Mouse (Mus musculus) lung, adult 2 months (tissue): ENCODE data around the gene Ppara. TPM values are rescaled to one million over a fixed set of nuclear protein-coding genes. Genes with fewer than 3 reads are reported as not detected.

Source experiments
- DNase-seq: peaks from one replicate; pipeline ENCODE4 v3.0.0; 2022
- H3K4me1 ChIP-seq: fragments of 200-500 bp; 2 replicates; pipeline ENCODE4 v1.6.1; 2011; ENCODE audit warnings: low read length; ENCODE audit not compliant: control insufficient read depth, insufficient read depth
- H3K4me3 ChIP-seq: fragments of 200-500 bp; replicated peaks from 2 replicates; pipeline ENCODE3; 2011; ENCODE audit warnings: low read depth, mild to moderate bottlenecking, control low read depth, low read length; ENCODE audit errors: extremely low read depth
- CTCF ChIP-seq: fragments of 200-500 bp; IDR thresholded peaks from 2 replicates; pipeline ENCODE4 v1.5.1; 2011; ENCODE audit warnings: mild to moderate bottlenecking, low read length, control low read depth; ENCODE audit not compliant: insufficient read depth
- POLR2A ChIP-seq: fragments of 200-500 bp; IDR thresholded peaks from 2 replicates; pipeline ENCODE4 v1.6.1; 2011; ENCODE audit warnings: low read depth, mild to moderate bottlenecking, control low read depth, low read length, borderline replicate concordance; ENCODE audit errors: extremely low read depth
- WGBS: fragments of 180-500 bp; shearing (Covaris S2); methylation state at CpG from one replicate; pipeline ENCODE4 v1.1.7; 2018; 5-methylcytosine and 5-hydroxymethylcytosine counted together
- polyA plus RNA-seq: library from polyadenylated mRNA; depleted of rRNA; stranded (reverse); fragments of >200 nt; gene quantifications from 2 replicates; pipeline ENCODE4 v1.2.3, GENCODE M21; 2012

Ppara gene
- polyA plus RNA-seq, 1 experiment: 2.3 TPM

DNA sequence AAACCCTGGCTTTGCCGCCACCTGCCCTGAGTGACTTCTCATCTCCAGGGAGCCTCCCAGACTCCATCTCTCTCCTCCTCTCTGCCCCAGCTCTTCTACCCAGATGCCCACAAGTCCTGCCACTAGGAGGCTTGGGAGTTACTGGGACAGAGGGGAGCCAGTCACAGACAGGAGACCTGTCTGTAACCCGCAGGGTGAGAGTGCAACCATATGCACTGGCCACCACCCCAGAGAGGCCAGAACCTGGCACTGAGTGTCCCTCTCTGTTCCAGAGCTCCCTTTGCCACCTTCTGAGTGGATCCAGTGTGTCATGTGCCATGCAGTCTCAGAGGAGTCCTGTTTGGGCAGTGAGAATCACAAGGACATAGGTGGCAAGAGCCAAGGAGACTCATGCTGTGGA is 17.0 kb upstream of the Ppara start:
- Histone ChIP-seq H3K4me1 (no peaks in the 10 kb centered on the region), H3K4me3 (no peak overlapping the region)
- DNase-seq: no peak
- TF ChIP-seq POLR2A (no peak), CTCF (no peak)
- 69% methylated on average over 2 of the region's 2 CpGs for WGBS

DNA sequence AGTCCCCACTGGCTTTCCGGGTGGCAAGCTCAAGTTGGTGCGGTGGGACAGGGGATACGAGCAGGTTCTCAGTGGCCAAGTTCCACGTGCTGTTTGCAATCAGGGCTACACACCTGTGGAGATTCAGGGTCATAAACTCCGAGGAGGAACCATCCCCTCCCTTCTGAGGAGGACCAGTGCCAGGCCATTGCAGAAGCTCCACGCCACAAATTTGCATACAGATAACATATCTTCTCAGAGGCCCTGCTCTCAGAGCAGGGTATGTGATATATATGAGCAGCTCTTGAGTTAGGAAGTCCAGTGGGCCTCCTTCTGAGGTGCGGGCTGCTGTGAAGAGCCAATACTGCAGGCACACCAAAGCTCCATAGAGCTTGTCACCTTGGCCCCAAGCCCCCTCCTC is 15.8 kb upstream of the Ppara start:
- no peaks in the 10 kb centered on the region for H3K4me1 ChIP-seq
- TF ChIP-seq CTCF (no peak), POLR2A (no peak)
- WGBS: 70% methylated on average over 7 of the region's 7 CpGs
- no peak for DNase-seq
- no peak overlapping the region for H3K4me3 ChIP-seq

DNA sequence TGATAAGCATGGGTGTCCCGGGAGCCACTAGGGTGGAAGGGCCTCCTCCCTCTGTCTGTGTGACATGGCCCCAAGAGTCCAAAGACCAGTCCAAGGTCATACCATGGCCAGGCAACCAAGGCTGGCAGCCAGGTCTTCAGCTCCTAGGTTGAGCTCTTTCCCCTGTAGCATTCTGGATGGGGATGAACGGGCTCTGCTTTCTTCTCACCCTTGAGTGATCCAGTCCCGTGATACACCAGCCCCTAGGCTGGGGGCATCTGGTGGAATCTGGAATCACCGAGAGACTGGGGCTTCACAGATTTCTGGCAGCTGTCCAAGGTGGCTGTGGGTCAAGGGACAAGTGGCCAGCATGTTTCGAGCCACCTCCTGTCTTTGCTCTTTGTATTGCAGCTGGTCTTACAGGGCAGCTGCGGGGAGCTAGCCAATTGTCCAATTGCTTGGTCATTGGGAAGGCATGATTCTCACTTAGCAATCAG is 14.4 kb upstream of the Ppara start:
- TF ChIP-seq POLR2A: no peak
- no peak for TF ChIP-seq CTCF
- Histone ChIP-seq H3K4me3 (no peak overlapping the region), H3K4me1 (no peaks in the 10 kb centered on the region)
- DNase-seq: no peak
- WGBS: 56% methylated on average over 6 of the region's 6 CpGs

DNA sequence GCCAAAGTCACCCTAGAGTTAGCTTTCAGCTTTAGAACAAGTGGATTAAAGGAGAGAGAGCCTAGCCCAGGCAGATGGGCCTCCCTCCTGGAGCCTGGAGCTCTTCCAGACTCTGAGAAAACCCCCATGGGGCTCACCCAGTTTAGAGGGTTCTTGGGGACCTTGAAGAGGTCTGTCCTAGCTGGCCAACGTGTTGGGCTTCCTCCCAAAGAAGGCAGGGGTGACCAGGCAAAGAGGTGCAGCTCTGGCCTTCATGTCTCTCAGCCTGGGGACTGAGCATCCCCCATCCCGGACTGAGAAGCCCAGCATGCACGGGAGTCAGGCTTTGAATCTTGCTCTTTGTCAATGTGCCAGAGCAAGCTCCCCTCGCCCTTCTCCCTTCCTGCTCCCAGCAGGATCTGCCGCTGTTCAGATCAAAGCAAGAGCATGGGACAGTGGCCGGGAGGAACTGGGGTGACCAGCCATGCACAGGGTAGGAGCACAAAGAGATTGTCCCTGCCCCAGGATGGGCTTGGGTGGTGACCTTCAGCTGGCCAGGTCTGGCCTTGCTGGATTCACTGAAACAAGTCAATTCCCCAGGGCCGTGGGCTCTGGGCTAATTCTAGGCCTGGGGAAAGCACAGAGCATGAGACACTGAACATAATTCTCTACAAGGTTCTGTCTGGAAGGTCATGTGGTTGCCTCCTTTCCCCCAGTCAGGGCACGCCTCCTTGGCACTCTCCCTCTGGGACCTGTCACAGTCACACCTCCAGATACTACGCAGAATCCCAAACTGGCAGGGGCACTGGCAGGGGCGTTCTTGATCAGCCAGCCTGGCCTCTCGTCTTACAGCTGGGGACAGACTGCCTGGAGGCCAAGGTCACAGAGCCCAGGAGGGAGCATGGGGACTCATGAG is 10.3 kb upstream of the Ppara start:
- no peaks in the 10 kb centered on the region for H3K4me1 ChIP-seq
- no peak overlapping the region for H3K4me3 ChIP-seq
- WGBS: 33% methylated on average over 11 of the region's 11 CpGs
- no peak for DNase-seq
- no peak for TF ChIP-seq CTCF
- no peak for TF ChIP-seq POLR2A

DNA sequence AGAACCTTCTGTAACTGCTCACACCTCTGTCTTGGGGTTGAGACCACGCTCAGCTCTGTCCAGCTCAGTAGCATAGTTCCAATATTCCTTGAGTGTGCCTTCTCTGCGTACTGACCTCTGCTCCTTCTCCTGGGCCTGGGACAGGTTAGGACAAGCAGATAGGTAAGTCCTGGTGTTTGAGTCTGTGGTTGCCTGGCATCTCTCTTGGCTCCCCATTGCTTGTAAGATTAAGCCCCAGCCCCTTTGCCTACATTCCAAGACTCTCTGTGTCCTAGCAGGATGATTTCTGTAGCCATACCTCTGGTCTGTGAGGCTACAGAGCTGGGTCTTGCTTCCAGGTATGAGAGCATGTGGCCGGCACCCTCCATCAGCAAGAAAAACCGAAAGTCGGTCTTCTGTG is 6.6 kb upstream of the Ppara start:
- H3K4me3 ChIP-seq: no peak overlapping the region
- no peaks in the 10 kb centered on the region for H3K4me1 ChIP-seq
- WGBS: 73% methylated on average over 5 of the region's 5 CpGs
- TF ChIP-seq CTCF: no peak
- no peak for TF ChIP-seq POLR2A
- DNase-seq: no peak

DNA sequence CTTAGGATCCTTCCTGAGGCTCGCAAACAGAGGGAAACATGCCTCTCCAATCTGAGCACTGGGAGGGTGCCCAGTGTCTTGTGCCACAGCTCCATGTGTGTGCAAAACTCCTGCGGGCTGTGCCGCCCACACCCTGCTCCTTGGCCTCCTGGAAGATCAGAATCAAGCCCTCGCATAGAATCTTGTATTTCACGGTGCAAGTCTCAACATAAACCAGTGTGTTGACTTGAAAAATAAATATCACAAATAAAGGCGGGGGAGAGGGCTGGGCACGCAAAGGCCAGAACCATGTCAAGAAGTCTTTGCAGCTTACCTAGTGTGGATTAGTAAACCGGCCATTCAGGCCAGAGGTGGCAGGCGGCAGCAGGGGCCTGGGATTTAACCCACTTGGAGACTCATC is 5.5 kb upstream of the Ppara start:
- no peak for DNase-seq
- H3K4me1 ChIP-seq: no peaks in the 10 kb centered on the region
- TF ChIP-seq CTCF: no peak
- TF ChIP-seq POLR2A: no peak
- H3K4me3 ChIP-seq: no peak overlapping the region
- WGBS: 72% methylated on average over 9 of the region's 9 CpGs

DNA sequence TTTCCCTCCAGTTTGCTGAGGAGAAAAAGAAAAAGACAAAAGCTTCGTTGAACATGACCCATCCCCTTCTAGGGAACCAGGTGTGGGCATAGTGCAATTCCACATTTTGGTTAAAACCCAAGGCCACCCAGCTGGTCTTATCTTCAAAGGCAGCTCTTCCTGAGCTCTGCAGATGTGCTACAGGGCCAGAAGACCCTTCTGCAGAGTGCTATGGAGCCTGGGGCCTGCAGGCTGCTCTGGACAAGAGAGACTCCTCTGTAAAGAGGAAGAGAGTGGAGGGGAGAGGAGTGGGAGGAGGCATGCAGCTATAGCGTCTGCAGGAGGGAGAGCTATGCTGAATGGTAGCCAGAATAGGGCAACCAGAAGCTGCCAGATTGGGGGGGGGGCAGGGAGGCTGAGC is 4.8 kb upstream of the Ppara start:
- 39% methylated on average over 2 of the region's 2 CpGs for WGBS
- H3K4me3 ChIP-seq: no peak overlapping the region
- no peak for DNase-seq
- H3K4me1 ChIP-seq: no peaks in the 10 kb centered on the region
- TF ChIP-seq POLR2A (no peak), CTCF (no peak)

DNA sequence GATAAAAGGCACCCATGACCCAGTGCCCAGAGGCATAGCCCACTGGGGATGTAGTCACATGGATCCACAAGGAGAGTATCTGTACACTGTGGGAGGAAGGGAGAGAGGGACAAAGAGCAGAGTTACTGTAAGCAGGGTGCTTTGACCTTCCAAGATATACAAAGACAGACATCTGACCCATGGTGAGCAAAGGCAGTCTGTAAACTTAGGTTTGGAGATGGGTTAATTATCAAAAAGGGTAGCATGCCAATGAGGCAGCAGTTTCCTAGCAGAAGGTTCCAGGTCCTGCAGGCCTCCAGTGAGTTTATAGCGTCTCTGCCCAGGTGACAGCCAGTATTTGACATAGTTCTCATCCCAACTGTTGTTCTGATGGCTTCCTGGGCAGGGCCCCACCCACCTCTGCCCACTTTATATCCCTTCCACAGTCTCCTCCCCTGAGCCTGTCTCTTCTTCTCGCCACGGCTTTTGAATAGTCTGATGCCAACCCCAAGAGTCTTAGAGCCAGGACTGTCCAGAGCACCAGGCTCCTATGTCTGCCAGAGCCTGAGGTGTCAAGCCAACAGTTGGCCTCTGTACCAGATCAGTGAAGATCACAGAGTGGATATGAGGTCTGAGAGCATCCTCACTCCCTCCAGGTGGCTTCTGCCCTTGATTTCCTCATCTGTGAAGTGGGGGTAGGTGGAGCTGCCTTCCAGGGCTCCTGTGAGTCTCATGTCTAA is 2.7 kb upstream of the Ppara start:
- no peaks in the 10 kb centered on the region for H3K4me1 ChIP-seq
- TF ChIP-seq CTCF: no peak
- TF ChIP-seq POLR2A: no peak
- DNase-seq: no peak
- no peak overlapping the region for H3K4me3 ChIP-seq
- 65% methylated on average over 3 of the region's 3 CpGs for WGBS

DNA sequence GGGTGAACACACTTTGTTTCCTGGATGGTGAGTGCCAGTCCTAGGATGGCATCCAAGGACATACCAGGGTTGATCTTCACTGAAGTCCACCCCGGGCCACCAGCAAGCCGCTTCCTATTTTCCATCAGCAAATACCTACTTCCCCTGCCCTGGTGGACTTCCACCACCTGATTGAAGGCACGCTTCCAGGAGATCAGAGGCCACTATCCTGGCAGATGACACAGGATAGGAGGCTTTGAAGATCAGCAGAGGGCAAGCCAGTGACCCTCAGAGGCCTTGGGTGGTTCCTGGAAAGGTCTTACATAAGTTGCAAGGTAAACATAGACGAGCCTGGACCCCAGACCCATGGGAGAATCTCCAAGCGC is 2.2 kb upstream of the Ppara start:
- TF ChIP-seq POLR2A (no peak), CTCF (no peak)
- no peak overlapping the region for H3K4me3 ChIP-seq
- DNase-seq: no peak
- H3K4me1 ChIP-seq: no peaks in the 10 kb centered on the region
- 68% methylated on average over 5 of the region's 5 CpGs for WGBS
